Mouse (Mus musculus) spleen, adult 10 weeks (tissue): ENCODE measurements around the gene Homer1. TPM values are rescaled to one million over a fixed set of nuclear protein-coding genes. Genes with fewer than 3 reads are reported as not detected.

Experiments
- polyA plus RNA-seq: library from polyadenylated mRNA; stranded (reverse); fragments of 350-450 nt; fragmentation: Illumina TruSeq; extraction: RNeasy Lipid Tissue Mini Kit (QIAGEN cat#74804); gene quantifications from one replicate; pipeline ENCODE4 v1.2.3, GENCODE M21; 2015; ENCODE audit warnings: low replicate concordance; ENCODE audit not compliant: insufficient read depth

Homer1 gene
- polyA plus RNA-seq = 9.0 TPM

GRCm38 (mm10) chr13:93299316-93299715, at the start of gene Homer1:
Gene Homer1 (plus strand): TSS chr13:93299635.

Other genes with a start within 250 kb of the Homer1 start
- 0.58 TPM for gene Cmya5, start 154.9 kb upstream of the Homer1 start, polyA plus RNA-seq
- gene Tent2, start 107.2 kb upstream of the Homer1 start, polyA plus RNA-seq = 112 TPM
- 11.2 TPM for gene Jmy, start 200.2 kb downstream of the Homer1 start, polyA plus RNA-seq